Mouse (Mus musculus) neural tube, embryonic 14.5 days (tissue): ENCODE measurements around the gene A830005F24Rik. TPM values are rescaled to one million over a fixed set of nuclear protein-coding genes. Genes with fewer than 3 reads are reported as not detected.

Experiments used
- ATAC-seq: fragments of 200-750 bp; cut with Nextera tagmentation; 2 replicates; pipeline ENCODE4 v1.8.0; 2017; ENCODE audit warnings: low read depth, mild to moderate bottlenecking, moderate TSS enrichment, moderate library complexity
- H3K27ac ChIP-seq: fragments of 300-500 bp; sonication (generic); 2 replicates; pipeline ENCODE4 v1.5.1; 2014; ENCODE audit warnings: low read depth, mild to moderate bottlenecking, control low read depth, low read length, moderate library complexity, mixed read lengths
- H3K27me3 ChIP-seq: fragments of 300-500 bp; sonication (generic); 2 replicates; pipeline ENCODE4 v1.6.1; 2014; ENCODE audit warnings: low read length; ENCODE audit not compliant: control insufficient read depth, insufficient read depth
- H3K36me3 ChIP-seq: fragments of 300-500 bp; sonication (generic); 2 replicates; pipeline ENCODE4 v1.6.1; 2014; ENCODE audit warnings: low read length, mixed read lengths; ENCODE audit not compliant: control insufficient read depth, insufficient read depth
- H3K4me1 ChIP-seq: fragments of 300-500 bp; sonication (generic); 2 replicates; pipeline ENCODE4 v1.6.1; 2014; ENCODE audit warnings: low read length; ENCODE audit not compliant: control insufficient read depth, insufficient read depth
- H3K4me2 ChIP-seq: fragments of 300-500 bp; sonication (generic); 2 replicates; pipeline ENCODE4 v1.6.1; 2014; ENCODE audit warnings: mild to moderate bottlenecking, low read depth, low read length, control low read depth
- H3K4me3 ChIP-seq: fragments of 300-500 bp; sonication (generic); 2 replicates; pipeline ENCODE4 v1.5.1; 2014; ENCODE audit warnings: low read depth, low read length, control low read depth, mixed read lengths
- H3K9ac ChIP-seq: fragments of 300-500 bp; sonication (generic); replicated peaks from 2 replicates; pipeline ENCODE4 v1.6.1; 2014; ENCODE audit warnings: low read depth, mild to moderate bottlenecking, control low read depth, low read length, mixed read lengths
- H3K9me3 ChIP-seq: fragments of 300-500 bp; sonication (generic); 2 replicates; pipeline ENCODE4 v1.6.1; 2016; ENCODE audit warnings: low read length; ENCODE audit not compliant: control insufficient read depth
- WGBS: fragments of 180-500 bp; shearing (Covaris S2); extraction: QIAGEN DNeasy Blood & Tissue Kit; methylation state at CpG from one replicate; pipeline ENCODE4 v1.1.7; 2014; 5-methylcytosine and 5-hydroxymethylcytosine counted together
- polyA plus RNA-seq: library from polyadenylated mRNA; unstranded; fragments of >200 nt; fragmentation: Nextera tagmentation; extraction: Ambion mirVana; gene quantifications from 2 replicates; pipeline ENCODE4 v1.2.1, GENCODE M21; 2014

Gene A830005F24Rik
- polyA plus RNA-seq, 1 experiment from 2014 or later, result 4.4 TPM

DNA sequence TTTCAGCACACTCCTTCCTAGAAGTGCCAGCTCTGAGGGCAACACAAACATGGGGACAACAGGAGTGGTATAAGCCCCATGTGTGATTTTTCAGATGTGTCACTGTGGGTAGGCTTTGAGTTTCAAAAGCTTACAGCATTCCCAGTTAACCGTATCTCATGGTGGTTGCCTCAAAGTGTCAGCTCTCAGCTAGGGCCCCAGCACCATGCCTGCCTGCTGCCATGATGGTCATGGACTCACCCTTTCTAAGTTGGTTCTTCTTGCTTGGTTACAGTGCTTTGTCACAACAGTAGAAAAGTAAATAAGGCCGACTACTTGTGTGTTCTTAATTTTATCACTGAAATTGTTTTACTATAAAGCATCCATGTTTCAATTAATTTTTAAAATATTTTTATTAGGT lies 18.1 kb downstream of the A830005F24Rik start:
- H3K4me2 ChIP-seq, result no peak overlapping the region
- no peaks in the 10 kb centered on the region for H3K4me1 ChIP-seq
- no peak overlapping the region for H3K27ac ChIP-seq
- 83% methylated on average over 2 of the region's 2 CpGs for whole genome bisulfite sequencing
- ATAC-seq, result no peak
- H3K4me3 ChIP-seq, result no peak overlapping the region
- no peaks in the 10 kb centered on the region for H3K27me3 ChIP-seq
- H3K9me3 ChIP-seq, result no peaks in the 10 kb centered on the region
- no peak overlapping the region for H3K9ac ChIP-seq
- no peaks in the 10 kb centered on the region for H3K36me3 ChIP-seq

DNA sequence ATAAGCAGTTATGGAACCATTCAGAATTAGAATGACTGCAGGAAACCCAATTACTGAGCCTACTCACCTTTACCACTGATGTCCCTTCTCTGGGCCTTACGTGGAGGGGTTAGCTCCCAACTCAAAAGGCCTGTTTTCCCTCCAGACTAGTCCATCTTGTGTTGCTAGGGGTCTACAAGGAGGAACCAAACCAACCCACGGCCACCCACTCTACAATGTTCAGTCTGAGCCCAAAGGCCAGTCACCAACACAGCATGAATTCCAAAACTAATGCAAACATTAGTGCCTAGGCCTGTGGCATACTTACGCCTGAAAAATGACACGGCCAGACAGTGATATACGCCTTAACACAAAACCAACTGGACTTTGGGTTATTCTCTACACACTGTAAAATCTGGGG lies 20.1 kb downstream of the A830005F24Rik start:
- no peak overlapping the region for H3K4me2 ChIP-seq
- H3K36me3 ChIP-seq, result no peaks in the 10 kb centered on the region
- H3K27me3 ChIP-seq, result no peaks in the 10 kb centered on the region
- no peaks in the 10 kb centered on the region for H3K4me1 ChIP-seq
- H3K27ac ChIP-seq, result no peak overlapping the region
- 89% methylated on average over 5 of the region's 5 CpGs for WGBS
- no peak for ATAC-seq
- H3K9me3 ChIP-seq, result no peaks in the 10 kb centered on the region
- H3K9ac ChIP-seq, result no peak overlapping the region
- no peak overlapping the region for H3K4me3 ChIP-seq

DNA sequence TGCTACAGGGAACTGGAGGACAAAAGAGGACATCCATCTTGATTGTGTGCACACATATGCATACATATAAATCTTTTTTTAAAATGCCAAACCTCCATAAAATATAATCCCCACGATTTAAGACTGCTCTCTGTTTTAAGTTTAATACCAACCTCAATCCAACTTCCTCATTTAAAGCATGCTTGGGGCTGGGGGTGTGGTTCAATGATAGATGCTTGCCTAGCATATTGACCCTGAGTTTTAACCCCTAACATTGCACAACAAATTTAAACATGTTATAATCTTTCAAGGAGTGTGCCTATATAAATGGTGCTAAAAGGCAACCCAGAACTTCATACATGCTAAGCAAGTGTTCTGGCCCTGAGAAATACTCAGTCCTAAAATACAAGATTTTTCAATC lies 27.1 kb downstream of the A830005F24Rik start:
- Histone ChIP-seq H3K27ac (no peak overlapping the region), H3K4me1 (peaks cover 26% of the 10 kb centered on the region; the same call in 1 of the 2 replicates), H3K36me3 (no peaks in the 10 kb centered on the region), H3K9me3 (no peaks in the 10 kb centered on the region), H3K27me3 (no peaks in the 10 kb centered on the region), H3K4me3 (no peak overlapping the region), H3K9ac (no peak overlapping the region), H3K4me2 (no peak overlapping the region)
- WGBS, result 26% methylated on average over 1 of the region's 1 CpGs
- ATAC-seq, result no peak

DNA sequence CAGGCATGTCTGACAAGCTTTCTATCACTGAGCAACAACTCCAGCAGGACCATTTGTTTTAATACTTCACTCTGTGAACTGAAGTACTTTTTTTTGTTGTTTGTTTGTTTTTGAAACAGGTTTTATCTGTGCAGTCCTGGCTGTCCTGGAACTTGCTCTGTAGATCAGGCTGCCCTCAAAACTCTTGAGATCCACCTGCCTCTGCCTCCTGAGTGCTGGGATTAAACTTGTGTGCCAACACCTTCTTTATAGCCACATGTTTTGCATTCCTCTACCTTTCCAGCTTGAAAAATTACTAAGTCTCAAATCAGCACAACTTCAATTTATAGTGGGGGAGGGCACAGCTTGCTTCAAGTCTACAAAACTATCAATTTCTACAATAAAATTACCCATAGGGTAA lies 31.0 kb downstream of the A830005F24Rik start:
- Histone ChIP-seq H3K27ac (no peak overlapping the region), H3K27me3 (no peaks in the 10 kb centered on the region), H3K9me3 (no peaks in the 10 kb centered on the region), H3K36me3 (no peaks in the 10 kb centered on the region), H3K9ac (no peak overlapping the region), H3K4me2 (peak overlapping the region; percentile 53), H3K4me1 (peaks cover 26% of the 10 kb centered on the region; the same call in 1 of the 2 replicates), H3K4me3 (peak overlapping the region; percentile 97; the same call in 1 of the 2 replicates)
- no peak for ATAC-seq

DNA sequence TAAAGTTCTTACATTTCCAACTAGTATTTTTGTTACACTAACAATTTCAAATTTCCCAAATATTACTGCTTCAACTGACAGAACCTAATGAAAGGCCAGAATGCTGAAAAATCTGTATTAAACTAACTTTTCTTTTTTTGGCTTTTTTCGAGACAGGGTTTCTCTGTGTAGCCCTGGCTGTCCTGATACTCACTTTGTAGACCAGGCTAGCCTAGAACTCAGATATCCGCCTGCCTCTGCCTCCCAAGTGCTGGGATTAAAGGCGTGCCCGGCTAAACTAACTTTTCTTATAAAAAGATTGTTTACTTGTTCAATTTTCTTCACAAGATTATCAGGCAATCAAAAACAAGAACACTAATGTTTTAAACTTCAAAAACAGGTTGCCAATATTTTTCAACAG lies 31.5 kb downstream of the A830005F24Rik start:
- H3K9ac ChIP-seq, result no peak overlapping the region; the same call in 1 of the 2 replicates

DNA sequence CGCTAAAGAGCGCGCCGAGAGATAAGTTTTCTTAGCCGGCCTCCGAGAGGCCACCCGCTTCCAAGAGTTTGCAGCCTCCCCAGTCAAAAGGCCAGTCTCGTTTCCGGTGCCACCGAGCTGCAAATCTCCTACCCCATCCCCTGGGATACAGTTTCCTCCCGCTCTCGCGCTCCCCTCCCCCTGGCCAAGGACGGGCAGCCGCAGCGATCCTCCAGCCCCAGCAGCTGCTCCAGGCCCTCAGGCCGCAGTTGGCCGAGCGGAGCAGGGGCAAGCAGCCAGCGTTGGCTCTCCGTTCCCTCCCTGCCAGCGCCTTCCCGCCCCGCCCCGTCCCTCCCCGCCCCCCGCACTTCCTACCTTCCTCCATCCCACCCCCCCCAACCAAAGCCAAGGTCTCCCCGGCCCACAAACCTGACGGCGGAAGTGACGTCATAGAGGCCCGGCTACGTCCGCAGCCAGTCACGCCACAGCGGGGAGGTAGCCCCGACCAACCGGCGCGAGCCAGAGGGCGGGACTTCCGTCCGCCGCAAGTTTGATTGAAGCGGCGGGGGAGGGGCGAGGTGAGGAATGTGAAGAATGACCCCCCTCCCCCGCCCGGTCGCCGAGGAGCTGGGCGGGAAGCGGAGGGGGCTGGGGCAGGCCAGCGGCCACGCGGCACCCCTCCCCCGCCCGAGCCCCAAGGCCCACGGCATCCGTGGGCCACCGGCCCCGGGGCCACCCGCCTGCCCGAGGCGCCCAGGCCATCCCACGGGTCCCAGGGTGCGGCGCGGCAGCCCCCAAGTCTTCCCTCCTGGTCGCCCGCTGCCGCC lies 32.3 kb downstream of the A830005F24Rik start:
- ATAC-seq, result peak; percentile 84
- peak overlapping the region; percentile 53 for H3K4me2 ChIP-seq
- H3K9me3 ChIP-seq, result no peaks in the 10 kb centered on the region
- H3K4me3 ChIP-seq, result peak overlapping the region; percentile 97
- 0% methylated on average over 55 of the region's 72 CpGs for WGBS
- peak overlapping the region; percentile 99 for H3K9ac ChIP-seq
- no peaks in the 10 kb centered on the region for H3K27me3 ChIP-seq
- H3K36me3 ChIP-seq, result no peaks in the 10 kb centered on the region
- peaks cover 20% of the 10 kb centered on the region; the same call in 1 of the 2 replicates for H3K4me1 ChIP-seq
- peak overlapping the region; percentile 99 for H3K27ac ChIP-seq

More for the DNA sequence above, 31.5 kb downstream of the A830005F24Rik start:
- Histone ChIP-seq H3K27me3 (no peaks in the 10 kb centered on the region), H3K36me3 (no peaks in the 10 kb centered on the region), H3K4me1 (peaks cover 26% of the 10 kb centered on the region; the same call in 1 of the 2 replicates), H3K27ac (0 out of 2 replicates have a peak overlapping the region, but pooled peaks have one; percentile 99), H3K9me3 (no peaks in the 10 kb centered on the region), H3K4me3 (peak overlapping the region; percentile 97), H3K4me2 (peak overlapping the region; percentile 53)
- ATAC-seq, result no peak
- WGBS, result 58% methylated on average over 4 of the region's 4 CpGs

DNA sequence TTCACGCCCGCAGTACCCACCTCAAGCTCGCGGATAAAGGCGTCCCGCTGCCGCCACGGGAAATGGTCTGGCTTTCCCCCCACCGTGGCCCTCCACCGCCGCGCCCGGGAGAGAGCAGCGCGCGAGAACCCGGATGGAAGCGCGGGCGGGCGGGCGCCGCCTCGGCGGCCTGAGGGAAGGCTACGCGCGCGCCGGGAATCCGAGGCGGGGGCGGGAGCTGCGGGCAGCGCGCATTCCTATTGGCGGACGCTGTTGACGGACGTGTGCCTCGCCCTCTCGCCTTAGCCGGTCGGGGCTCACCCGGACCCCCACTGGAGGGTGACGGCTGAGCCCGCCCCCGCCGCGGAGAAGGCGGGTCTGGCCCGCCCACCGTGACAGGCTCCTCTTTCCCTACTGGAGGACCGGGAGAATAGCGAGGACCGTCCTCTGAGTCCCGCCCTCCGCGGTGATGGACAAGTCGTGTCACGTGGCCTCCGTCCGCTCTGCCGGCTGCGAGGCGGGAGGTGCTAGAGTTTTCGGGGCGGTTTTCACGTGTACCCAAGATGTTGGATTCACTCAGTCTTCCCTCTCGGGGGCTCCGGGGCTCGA lies 33.1 kb downstream of the A830005F24Rik start:
- H3K9ac ChIP-seq, result peak overlapping the region; percentile 99
- H3K4me2 ChIP-seq, result peak overlapping the region; percentile 47
- H3K4me1 ChIP-seq, result peaks cover 18% of the 10 kb centered on the region; the same call in 1 of the 2 replicates
- H3K9me3 ChIP-seq, result no peaks in the 10 kb centered on the region
- ATAC-seq, result peak; percentile 98
- peak overlapping the region; percentile 99 for H3K27ac ChIP-seq
- peak overlapping the region; percentile 97 for H3K4me3 ChIP-seq
- under 1% methylated on average over 60 of the region's 72 CpGs for WGBS
- no peaks in the 10 kb centered on the region for H3K36me3 ChIP-seq
- no peaks in the 10 kb centered on the region for H3K27me3 ChIP-seq

DNA sequence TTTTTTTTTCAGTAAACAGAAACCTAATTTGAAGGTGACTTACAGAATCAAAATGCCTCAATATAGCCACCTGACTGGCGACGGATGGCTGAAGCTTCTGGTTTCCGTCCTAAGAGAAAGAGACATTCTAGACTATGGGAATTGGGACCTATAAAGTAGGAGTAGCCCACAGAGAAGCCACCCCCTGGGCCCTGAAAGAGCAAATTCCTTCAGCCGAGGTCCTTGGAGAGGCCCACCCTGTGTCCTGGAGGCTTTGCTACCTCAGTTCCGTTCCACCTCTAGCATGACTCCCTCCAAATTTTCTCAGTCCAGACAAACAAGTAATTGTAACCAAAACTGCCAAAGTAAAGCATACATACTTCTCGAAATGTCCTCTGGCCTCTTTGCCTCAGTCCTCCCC lies 34.3 kb downstream of the A830005F24Rik start:
- no peak overlapping the region for H3K27ac ChIP-seq
- no peak overlapping the region for H3K9ac ChIP-seq
- H3K4me3 ChIP-seq, result no peak overlapping the region
- H3K36me3 ChIP-seq, result no peaks in the 10 kb centered on the region
- H3K27me3 ChIP-seq, result no peaks in the 10 kb centered on the region
- peaks cover 15% of the 10 kb centered on the region; the same call in 1 of the 2 replicates for H3K4me1 ChIP-seq
- H3K9me3 ChIP-seq, result no peaks in the 10 kb centered on the region
- ATAC-seq, result no peak
- 90% methylated on average over 6 of the region's 6 CpGs for WGBS
- H3K4me2 ChIP-seq, result no peak overlapping the region

DNA sequence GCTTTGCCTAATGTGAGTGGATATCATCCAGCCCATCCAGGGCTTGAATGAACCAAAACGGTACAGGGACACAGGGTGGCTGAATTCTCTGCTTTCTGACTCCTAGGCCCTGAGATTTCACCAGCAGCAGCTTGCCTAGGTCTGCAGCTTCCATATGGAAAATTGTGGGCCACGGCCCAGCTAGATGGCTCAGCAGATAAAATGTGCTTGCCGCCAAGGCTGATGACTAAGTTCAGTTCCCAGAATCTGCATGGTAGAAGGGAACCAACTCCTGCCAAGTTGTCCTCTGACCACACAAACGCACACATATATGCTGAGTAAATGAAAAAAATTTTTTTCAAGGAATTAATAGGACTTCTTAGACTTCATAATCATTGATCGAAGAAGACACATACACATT lies 34.9 kb downstream of the A830005F24Rik start:
- no peak overlapping the region for H3K4me3 ChIP-seq

More for the DNA sequence above, 34.9 kb downstream of the A830005F24Rik start:
- H3K4me1 ChIP-seq, result peaks cover 16% of the 10 kb centered on the region; the same call in 1 of the 2 replicates
- no peak for ATAC-seq
- no peaks in the 10 kb centered on the region for H3K27me3 ChIP-seq
- no peak overlapping the region for H3K4me2 ChIP-seq
- no peak overlapping the region for H3K27ac ChIP-seq
- H3K36me3 ChIP-seq, result no peaks in the 10 kb centered on the region
- H3K9ac ChIP-seq, result no peak overlapping the region
- WGBS, result 92% methylated on average over 5 of the region's 5 CpGs
- no peaks in the 10 kb centered on the region for H3K9me3 ChIP-seq
